Mouse (Mus musculus) left cerebral cortex, postnatal 4 days (tissue): Measurements from ENCODE around the gene Gnb2. TPM values are rescaled to one million over a fixed set of nuclear protein-coding genes. Genes with fewer than 3 reads are reported as not detected.

Experiments used
- DNase-seq: peaks from one replicate; pipeline ENCODE4 v3.0.0-alpha.2; 2022
- intact Hi-C: fragments of 180-260 bp; cut with DNase I; formaldehyde crosslinking; loops from one replicate; pipeline ENCODE4 v1.15.1; 2025
- total RNA-seq, 2 experiments: library from RNA; stranded (reverse); gene quantifications; 2 replicates each; pipeline ENCODE4 v1.2.3; 2021

Gene Gnb2
- total RNA-seq, 2 experiments from 2014 or later: 1,140 to 1,206 TPM

- DNase-seq: no peak
- intact Hi-C loops: no loop called here
Observed at GRCm38 (mm10) chr5:137523396-137524250, 9.7 kb downstream of the Gnb2 start.

GRCm38 (mm10) chr5:137522711-137523110 lies 10.6 kb downstream of the Gnb2 start:
- no peak for DNase-seq
- intact Hi-C loops: no loop called here

- intact Hi-C loops: no loop called here
- no peak for DNase-seq
Observed at GRCm38 (mm10) chr5:137521861-137522260, 11.4 kb downstream of the Gnb2 start.

- no peak for DNase-seq
- intact Hi-C loops: no loop called here
Observed at GRCm38 (mm10) chr5:137519691-137520550, 13.4 kb downstream of the Gnb2 start.

GRCm38 (mm10) chr5:137518436-137518835 lies 14.9 kb downstream of the Gnb2 start, which contains the start of gene Gigyf1:
Gigyf1 (plus strand) TSS chr5:137518548.
- DNase-seq: no peak
- intact Hi-C loops: no loop called here

GRCm38 (mm10) chr5:137514811-137515210 lies 18.5 kb downstream of the Gnb2 start:
- intact Hi-C loops: no loop called here
- no peak for DNase-seq

- intact Hi-C loops: no loop called here
Observed at GRCm38 (mm10) chr5:137513951-137514721, 19.2 kb downstream of the Gnb2 start.

GRCm38 (mm10) chr5:137512847-137513794 lies 20.2 kb downstream of the Gnb2 start:
- intact Hi-C loops: no loop called here
- DNase-seq: peak; percentile 64

More at GRCm38 (mm10) chr5:137513951-137514721, 19.2 kb downstream of the Gnb2 start:
- DNase-seq: no peak

GRCm38 (mm10) chr5:137511706-137512105 lies 21.6 kb downstream of the Gnb2 start:
- intact Hi-C loops: no loop called here
- DNase-seq: no peak

GRCm38 (mm10) chr5:137510573-137511390 lies 22.5 kb downstream of the Gnb2 start:
- DNase-seq: no peak
- intact Hi-C loops: no loop called here

GRCm38 (mm10) chr5:137510014-137510501 lies 23.3 kb downstream of the Gnb2 start:
- intact Hi-C loops: no loop called here
- peak; percentile 79 for DNase-seq

GRCm38 (mm10) chr5:137504041-137504440 lies 29.3 kb downstream of the Gnb2 start:
- DNase-seq: no peak
- intact Hi-C loops: no loop called here

GRCm38 (mm10) chr5:137502667-137503110 lies 30.6 kb downstream of the Gnb2 start:
- DNase-seq: peak; percentile 94
- intact Hi-C loops: no loop called here

GRCm38 (mm10) chr5:137501709-137502666 lies 31.3 kb downstream of the Gnb2 start, which contains the start of gene Pop7:
Pop7 (minus strand) TSS chr5:137502518.
- DNase-seq: peak; percentile 100
- intact Hi-C loops: loop anchor here (2.0 kb wide), 1 partner anchor 163 kb away; no protein-coding TSS in a partner anchor

- intact Hi-C loops: loop anchor here (2.0 kb wide), 1 partner anchor 161 kb away; no protein-coding TSS in a partner anchor
- DNase-seq: no peak
Observed at GRCm38 (mm10) chr5:137500186-137500585, 33.1 kb downstream of the Gnb2 start.

GRCm38 (mm10) chr5:137493831-137494230 lies 39.5 kb downstream of the Gnb2 start:
- peak; percentile 17 for DNase-seq
- intact Hi-C loops: no loop called here

- intact Hi-C loops: no loop called here
- peak; percentile 71 for DNase-seq
Observed at GRCm38 (mm10) chr5:137491559-137491958, 41.8 kb downstream of the Gnb2 start.
